Mouse (Mus musculus): ENCODE data around the gene Anapc13. TPM values are rescaled to one million over a fixed set of nuclear protein-coding genes. Genes with fewer than 3 reads are reported as not detected.

The Anapc13 gene
- polyA plus RNA-seq, 1 experiment from 2014 or later = 201 TPM

DNA sequence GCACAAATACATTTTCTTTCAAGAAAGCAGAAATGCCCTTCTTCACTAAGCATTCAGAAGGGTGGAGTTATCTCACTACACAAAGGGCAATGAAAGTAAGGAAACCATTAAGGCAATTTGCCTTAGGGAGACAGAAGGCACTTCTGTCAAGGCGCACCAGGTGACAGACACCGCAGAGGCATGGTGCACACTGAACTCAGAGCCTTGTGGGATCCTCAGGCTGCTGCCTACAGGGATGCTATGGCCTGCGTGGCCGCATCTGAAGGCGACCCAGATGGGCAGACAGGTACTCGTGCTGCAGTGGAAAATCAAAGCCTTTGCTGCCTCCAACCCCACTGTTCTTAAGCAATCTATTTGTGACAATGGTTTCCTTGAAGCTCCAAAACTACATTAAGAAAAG, 20.9 kb upstream of the Anapc13 start:
- 92% methylated on average over 6 of the region's 6 CpGs for WGBS (ENCODE audit: insufficient replicate concordance)
- peaks cover 6% of the 10 kb centered on the region for H3K36me3 ChIP-seq (ENCODE audit: control insufficient read depth, insufficient read depth, low read length)
- H3K4me2 ChIP-seq = no peak overlapping the region
- H3K4me3 ChIP-seq (ENCODE audit: low read depth, low read length) = no peak overlapping the region
- ATAC-seq (replicated peaks; ENCODE audit: insufficient number of reproducible peaks, low FRiP score, low TSS enrichment) = no peak
- H3K4me1 ChIP-seq (ENCODE audit: control insufficient read depth, insufficient read depth, low read length) = peaks cover 2% of the 10 kb centered on the region; the same call in 1 of the 2 replicates
- H3K9me3 ChIP-seq (replicated peaks; ENCODE audit: control insufficient read depth, low read length) = no peaks in the 10 kb centered on the region
- H3K9ac ChIP-seq (ENCODE audit: low read depth, low read length) = no peak overlapping the region
- no peaks in the 10 kb centered on the region for H3K27me3 ChIP-seq (ENCODE audit: control insufficient read depth, insufficient read depth, low read length)
- no peak overlapping the region for H3K27ac ChIP-seq (ENCODE audit: low read depth, low read length)

- Histone ChIP-seq H3K36me3 (ENCODE audit: control insufficient read depth, insufficient read depth, low read length) (peaks cover 15% of the 10 kb centered on the region), H3K4me1 (ENCODE audit: control insufficient read depth, insufficient read depth, low read length) (no peaks in the 10 kb centered on the region), H3K27ac (ENCODE audit: low read depth, low read length) (no peak overlapping the region), H3K27me3 (ENCODE audit: control insufficient read depth, insufficient read depth, low read length) (no peaks in the 10 kb centered on the region), H3K9ac (ENCODE audit: low read depth, low read length) (no peak overlapping the region), H3K4me2 (no peak overlapping the region; the same call in 1 of the 2 replicates), H3K4me3 (ENCODE audit: low read depth, low read length) (no peak overlapping the region), H3K9me3 (replicated peaks; ENCODE audit: control insufficient read depth, low read length) (no peaks in the 10 kb centered on the region)
- ATAC-seq (replicated peaks; ENCODE audit: insufficient number of reproducible peaks, low FRiP score, low TSS enrichment) = no peak
- WGBS (ENCODE audit: insufficient replicate concordance) = 41% methylated on average over 5 of the region's 5 CpGs
Measured at GRCm38 (mm10) chr9:102607471-102607870, 18.6 kb upstream of the Anapc13 start.

DNA sequence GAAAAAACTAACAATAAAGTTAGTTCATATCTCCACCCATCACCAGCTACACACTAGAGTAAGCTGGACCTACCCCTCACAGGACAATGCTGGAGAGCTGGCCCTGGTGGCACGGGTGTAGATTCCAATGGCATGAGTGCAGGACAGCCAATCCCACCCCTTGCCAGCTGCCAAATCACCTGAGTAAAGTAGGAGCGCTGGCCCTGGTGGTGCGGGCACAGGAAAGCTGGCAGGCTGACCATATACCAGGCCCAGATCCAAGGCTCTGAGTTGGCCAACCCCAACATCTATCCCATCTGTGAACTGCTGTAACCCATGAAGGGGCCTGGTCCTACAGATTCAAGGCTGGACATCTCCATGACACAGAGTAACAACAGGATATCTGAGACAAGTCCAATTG, 16.9 kb upstream of the Anapc13 start:
- no peak overlapping the region for H3K4me2 ChIP-seq
- no peaks in the 10 kb centered on the region for H3K27me3 ChIP-seq (ENCODE audit: control insufficient read depth, insufficient read depth, low read length)
- H3K4me1 ChIP-seq (ENCODE audit: control insufficient read depth, insufficient read depth, low read length) = no peaks in the 10 kb centered on the region
- H3K4me3 ChIP-seq (ENCODE audit: low read depth, low read length) = no peak overlapping the region
- no peaks in the 10 kb centered on the region for H3K9me3 ChIP-seq (replicated peaks; ENCODE audit: control insufficient read depth, low read length)
- ATAC-seq (replicated peaks; ENCODE audit: insufficient number of reproducible peaks, low FRiP score, low TSS enrichment) = no peak; the same call in 1 of the 2 replicates
- WGBS (ENCODE audit: insufficient replicate concordance) = 86% methylated on average over 3 of the region's 3 CpGs
- H3K9ac ChIP-seq (ENCODE audit: low read depth, low read length) = no peak overlapping the region
- peaks cover 20% of the 10 kb centered on the region for H3K36me3 ChIP-seq (ENCODE audit: control insufficient read depth, insufficient read depth, low read length)
- H3K27ac ChIP-seq (ENCODE audit: low read depth, low read length) = no peak overlapping the region

DNA sequence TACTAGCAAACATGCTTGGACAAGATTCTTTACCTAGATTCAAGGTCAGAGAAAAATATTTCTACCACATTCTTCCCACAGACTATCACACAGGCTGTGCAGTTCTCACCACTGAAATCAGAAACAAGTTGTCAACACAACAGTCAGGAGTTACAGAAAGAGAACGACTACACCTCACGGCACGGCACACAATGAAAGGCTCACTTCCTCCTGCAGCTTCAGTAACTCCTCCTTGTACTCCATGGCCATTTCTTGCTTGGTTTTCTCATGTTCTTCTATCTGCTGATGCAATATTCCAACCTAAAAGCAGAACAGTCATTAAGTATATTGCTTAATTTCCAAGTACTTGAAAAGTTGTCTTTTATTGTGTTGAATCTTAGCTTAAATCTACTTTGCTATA, 11.0 kb upstream of the Anapc13 start:
- no peak overlapping the region for H3K9ac ChIP-seq (ENCODE audit: low read depth, low read length)
- WGBS (ENCODE audit: insufficient replicate concordance) = 41% methylated on average over 3 of the region's 3 CpGs
- no peak overlapping the region for H3K27ac ChIP-seq (ENCODE audit: low read depth, low read length)
- no peaks in the 10 kb centered on the region for H3K27me3 ChIP-seq (ENCODE audit: control insufficient read depth, insufficient read depth, low read length)
- no peak for ATAC-seq (replicated peaks; ENCODE audit: insufficient number of reproducible peaks, low FRiP score, low TSS enrichment)
- H3K4me2 ChIP-seq = no peak overlapping the region
- no peak overlapping the region for H3K4me3 ChIP-seq (ENCODE audit: low read depth, low read length)
- peaks cover 6% of the 10 kb centered on the region for H3K4me1 ChIP-seq (ENCODE audit: control insufficient read depth, insufficient read depth, low read length)
- H3K9me3 ChIP-seq (replicated peaks; ENCODE audit: control insufficient read depth, low read length) = no peaks in the 10 kb centered on the region
- peaks cover 22% of the 10 kb centered on the region for H3K36me3 ChIP-seq (ENCODE audit: control insufficient read depth, insufficient read depth, low read length)

- no peak for ATAC-seq (replicated peaks; ENCODE audit: insufficient number of reproducible peaks, low FRiP score, low TSS enrichment)
- WGBS (ENCODE audit: insufficient replicate concordance) = 67% methylated on average over 9 of the region's 9 CpGs
- H3K36me3 ChIP-seq (ENCODE audit: control insufficient read depth, insufficient read depth, low read length) = peaks cover 15% of the 10 kb centered on the region
Measured at GRCm38 (mm10) chr9:102616267-102616666, 9.8 kb upstream of the Anapc13 start.

DNA sequence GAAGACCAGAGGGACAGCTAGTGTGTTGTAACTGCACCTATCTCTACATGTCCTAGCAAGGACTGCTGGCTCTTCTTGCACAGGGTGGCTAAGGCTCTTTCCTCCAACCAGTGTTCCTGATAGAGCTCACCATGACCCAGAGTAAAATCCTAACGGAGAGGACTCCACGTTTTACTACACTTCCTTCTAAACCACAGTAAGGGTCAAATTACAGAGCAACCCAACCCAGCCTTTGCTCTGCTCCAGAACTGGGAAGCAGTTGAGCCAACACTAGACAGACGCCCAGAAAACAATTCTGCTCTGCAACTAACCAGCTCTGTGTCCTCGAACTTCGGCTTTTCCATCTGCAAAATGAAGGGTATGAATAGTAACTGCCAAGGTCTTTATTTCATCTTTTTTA, 4.7 kb upstream of the Anapc13 start:
- ATAC-seq (replicated peaks; ENCODE audit: insufficient number of reproducible peaks, low FRiP score, low TSS enrichment) = no peak
- H3K4me3 ChIP-seq (ENCODE audit: low read depth, low read length) = no peak overlapping the region

More at GRCm38 (mm10) chr9:102616267-102616666, 9.8 kb upstream of the Anapc13 start:
- no peak overlapping the region for H3K9ac ChIP-seq (ENCODE audit: low read depth, low read length)
- H3K4me1 ChIP-seq (ENCODE audit: control insufficient read depth, insufficient read depth, low read length) = peaks cover 6% of the 10 kb centered on the region
- no peaks in the 10 kb centered on the region for H3K9me3 ChIP-seq (replicated peaks; ENCODE audit: control insufficient read depth, low read length)
- H3K4me2 ChIP-seq = no peak overlapping the region
- H3K4me3 ChIP-seq (ENCODE audit: low read depth, low read length) = no peak overlapping the region
- no peak overlapping the region for H3K27ac ChIP-seq (ENCODE audit: low read depth, low read length)
- H3K27me3 ChIP-seq (ENCODE audit: control insufficient read depth, insufficient read depth, low read length) = no peaks in the 10 kb centered on the region

DNA sequence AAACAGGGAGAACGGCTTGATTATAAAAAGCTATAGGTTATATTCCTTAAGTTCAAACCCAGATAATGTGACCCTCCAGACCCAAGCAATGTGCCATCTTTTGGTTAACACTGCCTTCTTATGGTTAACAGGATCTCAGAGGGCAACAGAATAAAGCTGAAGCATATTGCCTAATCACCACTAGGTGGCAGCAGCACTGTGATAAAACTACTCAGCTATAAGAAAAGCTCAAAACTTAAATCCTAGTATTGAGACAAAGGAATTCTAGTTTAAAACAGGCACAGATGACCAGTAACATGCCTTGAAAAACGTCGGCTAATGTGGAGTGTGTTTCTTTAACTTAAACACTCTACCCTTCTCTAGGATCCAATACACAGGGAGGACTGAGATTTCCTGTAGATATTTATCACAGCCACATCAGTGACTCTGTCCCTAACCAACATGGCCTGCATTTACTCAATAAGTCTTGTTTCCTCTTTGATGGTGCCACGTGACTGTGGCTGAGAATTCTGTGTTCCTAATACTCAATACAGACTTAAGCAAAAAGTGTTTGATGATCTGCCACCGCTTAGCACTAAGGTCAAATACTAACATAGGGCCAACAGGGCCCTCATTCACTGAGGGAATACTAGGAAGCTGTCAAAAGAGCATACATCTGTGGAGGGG, 3.8 kb upstream of the Anapc13 start:
- ATAC-seq (replicated peaks; ENCODE audit: insufficient number of reproducible peaks, low FRiP score, low TSS enrichment) = no peak
- H3K4me2 ChIP-seq = no peak overlapping the region
- H3K36me3 ChIP-seq (ENCODE audit: control insufficient read depth, insufficient read depth, low read length) = peaks cover 3% of the 10 kb centered on the region; the same call in 1 of the 2 replicates
- no peak overlapping the region for H3K4me3 ChIP-seq (ENCODE audit: low read depth, low read length)
- H3K27ac ChIP-seq (ENCODE audit: low read depth, low read length) = 0 out of 2 replicates have a peak overlapping the region, but pooled peaks have one; percentile 41
- H3K27me3 ChIP-seq (ENCODE audit: control insufficient read depth, insufficient read depth, low read length) = no peaks in the 10 kb centered on the region
- peaks cover 7% of the 10 kb centered on the region for H3K4me1 ChIP-seq (ENCODE audit: control insufficient read depth, insufficient read depth, low read length)
- no peak overlapping the region; the same call in 1 of the 2 replicates for H3K9ac ChIP-seq (ENCODE audit: low read depth, low read length)
- WGBS (ENCODE audit: insufficient replicate concordance) = 30% methylated on average over 5 of the region's 5 CpGs
- no peaks in the 10 kb centered on the region for H3K9me3 ChIP-seq (replicated peaks; ENCODE audit: control insufficient read depth, low read length)

More for the DNA sequence above, 4.7 kb upstream of the Anapc13 start:
- no peak overlapping the region for H3K27ac ChIP-seq (ENCODE audit: low read depth, low read length)
- H3K4me2 ChIP-seq = no peak overlapping the region
- H3K9ac ChIP-seq (ENCODE audit: low read depth, low read length) = no peak overlapping the region
- no peaks in the 10 kb centered on the region for H3K27me3 ChIP-seq (ENCODE audit: control insufficient read depth, insufficient read depth, low read length)
- 53% methylated on average over 5 of the region's 5 CpGs for WGBS (ENCODE audit: insufficient replicate concordance)
- no peaks in the 10 kb centered on the region for H3K9me3 ChIP-seq (replicated peaks; ENCODE audit: control insufficient read depth, low read length)
- peaks cover 5% of the 10 kb centered on the region for H3K4me1 ChIP-seq (ENCODE audit: control insufficient read depth, insufficient read depth, low read length)
- H3K36me3 ChIP-seq (ENCODE audit: control insufficient read depth, insufficient read depth, low read length) = peaks cover 3% of the 10 kb centered on the region; the same call in 1 of the 2 replicates

GRCm38 (mm10) chr9:102622876-102623275, 3.2 kb upstream of the Anapc13 start:
- Histone ChIP-seq H3K36me3 (ENCODE audit: control insufficient read depth, insufficient read depth, low read length) (peaks cover 3% of the 10 kb centered on the region; the same call in 1 of the 2 replicates), H3K27ac (ENCODE audit: low read depth, low read length) (0 out of 2 replicates have a peak overlapping the region, but pooled peaks have one; percentile 41), H3K4me1 (ENCODE audit: control insufficient read depth, insufficient read depth, low read length) (peaks cover 13% of the 10 kb centered on the region), H3K27me3 (ENCODE audit: control insufficient read depth, insufficient read depth, low read length) (no peaks in the 10 kb centered on the region), H3K4me2 (no peak overlapping the region), H3K9ac (ENCODE audit: low read depth, low read length) (no peak overlapping the region; the same call in 1 of the 2 replicates), H3K9me3 (replicated peaks; ENCODE audit: control insufficient read depth, low read length) (no peaks in the 10 kb centered on the region), H3K4me3 (ENCODE audit: low read depth, low read length) (no peak overlapping the region)
- 83% methylated on average over 6 of the region's 6 CpGs for WGBS (ENCODE audit: insufficient replicate concordance)
- no peak for ATAC-seq (replicated peaks; ENCODE audit: insufficient number of reproducible peaks, low FRiP score, low TSS enrichment)

- Histone ChIP-seq H3K4me1 (ENCODE audit: control insufficient read depth, insufficient read depth, low read length) (peaks cover 13% of the 10 kb centered on the region), H3K4me2 (no peak overlapping the region), H3K4me3 (ENCODE audit: low read depth, low read length) (no peak overlapping the region), H3K36me3 (ENCODE audit: control insufficient read depth, insufficient read depth, low read length) (peaks cover 3% of the 10 kb centered on the region; the same call in 1 of the 2 replicates), H3K9me3 (replicated peaks; ENCODE audit: control insufficient read depth, low read length) (no peaks in the 10 kb centered on the region), H3K27me3 (ENCODE audit: control insufficient read depth, insufficient read depth, low read length) (no peaks in the 10 kb centered on the region), H3K27ac (ENCODE audit: low read depth, low read length) (no peak overlapping the region), H3K9ac (ENCODE audit: low read depth, low read length) (no peak overlapping the region)
- 89% methylated on average over 7 of the region's 7 CpGs for WGBS (ENCODE audit: insufficient replicate concordance)
- ATAC-seq (replicated peaks; ENCODE audit: insufficient number of reproducible peaks, low FRiP score, low TSS enrichment) = no peak
Measured at GRCm38 (mm10) chr9:102623581-102623980, 2.5 kb upstream of the Anapc13 start.
